Mouse (Mus musculus): Measurements from ENCODE around the gene Ncaph2.

DNA sequence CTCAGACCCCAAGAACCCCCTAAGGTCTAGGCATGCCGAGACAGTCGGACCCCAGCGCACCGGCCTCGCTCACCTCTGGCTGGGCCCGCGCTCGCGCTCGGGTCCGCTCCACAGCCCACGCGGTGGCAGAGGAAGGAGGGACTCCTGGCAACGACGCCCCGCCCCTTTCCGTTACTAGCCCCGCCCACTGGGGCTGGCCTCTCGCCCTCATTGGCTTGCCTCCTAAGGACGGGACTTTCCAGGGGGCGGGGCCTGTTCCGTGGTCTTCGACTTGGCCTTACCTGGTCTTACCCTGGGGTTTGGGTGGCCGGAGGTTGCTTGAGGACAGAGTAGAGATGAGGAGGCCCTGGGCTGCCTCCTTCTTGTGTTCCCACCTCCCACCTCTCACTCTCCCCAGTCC is 54.6 kb downstream of the Ncaph2 start, which contains the start of gene Syce3:
- TF ChIP-seq POLR2A (IDR thresholded peaks at IDR 0.05; ENCODE audit: borderline replicate concordance, low read depth, low read length) (no peak), CTCF (IDR thresholded peaks at IDR 0.05; ENCODE audit: low read depth, low read length) (no peak)

Measured in bone marrow macrophage, adult 2 months (primary cell).